Mouse (Mus musculus): ENCODE data around the gene Traf7.

The Traf7 gene

DNA sequence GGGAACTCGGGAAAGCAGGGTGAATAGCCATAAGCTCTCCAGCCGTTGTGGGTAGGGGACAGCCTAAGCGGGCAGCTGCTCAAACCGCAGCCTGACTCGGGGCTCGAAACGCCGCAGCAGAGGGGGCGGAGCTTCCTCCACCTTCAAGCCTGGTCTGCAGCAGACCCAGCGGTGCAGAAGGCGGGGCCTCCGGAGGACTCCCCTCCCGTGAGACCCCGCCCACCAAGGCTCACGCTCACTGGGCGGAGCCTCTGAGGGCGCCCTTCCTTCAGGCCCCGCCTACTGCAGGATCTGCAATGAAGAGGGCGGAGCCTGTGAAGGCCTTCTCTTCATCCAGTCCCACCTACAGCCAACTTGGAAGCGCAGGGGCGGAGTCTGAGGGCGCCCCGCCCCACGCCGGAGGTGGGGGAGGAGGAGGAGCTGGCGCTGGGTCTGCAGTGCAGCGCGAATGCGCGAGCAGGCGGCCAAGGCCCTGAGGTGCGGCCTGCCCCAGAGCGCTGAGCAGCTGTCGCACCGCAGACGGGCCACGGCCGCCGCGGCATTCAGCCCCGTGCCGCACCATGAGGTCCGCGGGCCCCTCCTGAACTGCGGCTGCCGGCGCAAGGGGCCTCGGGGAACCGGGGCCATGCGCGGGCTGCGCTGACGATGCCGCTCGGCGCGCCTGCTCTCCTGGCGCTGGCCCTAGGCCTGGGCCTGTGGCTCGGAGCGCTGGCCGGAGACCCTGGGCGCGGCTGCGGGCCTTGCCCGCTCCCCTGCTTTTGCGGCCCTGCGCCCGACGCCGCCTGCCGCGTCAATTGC lies 22.1 kb upstream of the Traf7 start, which contains the start of gene Pkd1:
TSS of gene Pkd1 (plus strand) at position 217 of the 798 bp plus-strand sequence.
- H3K36me3 ChIP-seq (ENCODE audit: insufficient read depth, low read length) = peaks cover 6% of the 10 kb centered on the region; the same call in 1 of the 2 replicates
- H3K4me1 ChIP-seq (replicated peaks; ENCODE audit: low read depth, low read length) = peaks cover 33% of the 10 kb centered on the region
- no peaks in the 10 kb centered on the region for H3K9me3 ChIP-seq (ENCODE audit: low read length)
- TF ChIP-seq CTCF (conservative IDR thresholded peaks at IDR 0.05; ENCODE audit: low read length) (no peak), NANOG (IDR thresholded peaks at IDR 0.05; ENCODE audit: borderline replicate concordance, low read length) (no peak), POU5F1 (IDR thresholded peaks at IDR 0.05; ENCODE audit: borderline replicate concordance, low read length) (no peak)
- peak within 1 kb of the TSS; percentile 95 for H3K4me3 ChIP-seq (replicated peaks; ENCODE audit: low read length)
- H3K27me3 ChIP-seq (ENCODE audit: insufficient read depth, low read length) = peaks cover 22% of the 10 kb centered on the region

DNA sequence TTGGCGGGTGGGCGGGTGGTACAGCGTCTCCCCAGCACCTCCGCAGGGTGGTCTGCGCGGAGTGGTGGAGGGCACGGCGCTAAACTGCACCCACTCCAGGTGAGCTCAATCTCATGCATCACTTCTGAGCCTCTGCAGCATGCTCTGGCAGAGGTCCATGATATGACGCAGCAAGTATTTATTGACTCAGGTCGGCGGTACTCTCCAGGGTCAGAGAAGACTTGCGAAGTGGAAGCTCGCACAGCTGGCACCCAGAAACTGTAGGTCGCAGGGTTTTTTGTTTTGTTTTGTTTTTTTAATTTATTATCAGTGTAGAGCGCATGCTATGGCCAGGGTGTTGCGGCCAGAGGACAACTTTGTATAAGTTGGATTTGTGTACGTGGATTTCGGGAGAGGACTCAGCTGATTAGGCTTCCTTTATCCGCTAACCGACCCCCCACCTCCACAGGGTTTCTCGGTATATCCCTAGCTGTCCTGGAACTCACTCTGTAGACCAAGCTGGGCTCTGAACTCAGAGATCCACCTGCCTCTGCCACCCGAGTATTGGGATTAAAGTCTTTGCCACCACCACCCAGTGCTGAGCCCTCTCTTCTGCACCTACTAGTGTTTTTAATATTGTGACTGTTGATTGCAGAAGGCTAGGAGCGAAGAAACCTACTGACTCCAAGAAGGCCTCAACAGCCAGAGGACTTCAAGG lies 21.3 kb upstream of the Traf7 start:
- H3K27me3 ChIP-seq (ENCODE audit: insufficient read depth, low read length) = peaks cover 26% of the 10 kb centered on the region
- H3K9me3 ChIP-seq (ENCODE audit: low read length) = no peaks in the 10 kb centered on the region
- TF ChIP-seq CTCF (conservative IDR thresholded peaks at IDR 0.05; ENCODE audit: low read length) (no peak), POU5F1 (IDR thresholded peaks at IDR 0.05; ENCODE audit: borderline replicate concordance, low read length) (no peak), NANOG (IDR thresholded peaks at IDR 0.05; ENCODE audit: borderline replicate concordance, low read length) (no peak)
- H3K36me3 ChIP-seq (ENCODE audit: insufficient read depth, low read length) = peaks cover 6% of the 10 kb centered on the region; the same call in 1 of the 2 replicates
- H3K4me1 ChIP-seq (replicated peaks; ENCODE audit: low read depth, low read length) = peaks cover 33% of the 10 kb centered on the region
- peak overlapping the region; percentile 79 for H3K4me3 ChIP-seq (replicated peaks; ENCODE audit: low read length)

DNA sequence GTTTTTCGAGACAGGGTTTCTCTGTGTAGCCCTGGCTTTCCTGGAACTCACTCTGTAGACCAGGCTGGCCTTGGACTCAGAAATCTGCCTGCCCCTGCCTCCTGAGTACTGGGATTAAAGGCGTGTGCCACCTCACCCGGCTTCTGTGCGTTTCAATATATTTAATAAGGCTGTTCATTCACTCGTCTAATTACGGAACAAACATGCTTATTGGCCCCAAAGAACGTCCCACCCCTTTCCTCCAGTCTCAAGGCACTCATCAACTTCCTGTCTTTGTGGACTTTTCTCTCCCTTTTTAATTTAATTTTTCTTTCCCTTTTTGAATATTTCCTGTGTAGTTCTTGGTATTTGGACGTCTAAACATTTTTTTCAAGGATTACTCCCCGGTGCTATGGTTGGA lies 20.7 kb upstream of the Traf7 start:
- TF ChIP-seq CTCF (conservative IDR thresholded peaks at IDR 0.05; ENCODE audit: low read length) = no peak
- no peak for TF ChIP-seq POU5F1 (IDR thresholded peaks at IDR 0.05; ENCODE audit: borderline replicate concordance, low read length)
- TF ChIP-seq NANOG (IDR thresholded peaks at IDR 0.05; ENCODE audit: borderline replicate concordance, low read length) = no peak
- Histone ChIP-seq H3K36me3 (ENCODE audit: insufficient read depth, low read length) (peaks cover 6% of the 10 kb centered on the region; the same call in 1 of the 2 replicates), H3K4me3 (replicated peaks; ENCODE audit: low read length) (peak overlapping the region; percentile 79), H3K4me1 (replicated peaks; ENCODE audit: low read depth, low read length) (peaks cover 33% of the 10 kb centered on the region), H3K27me3 (ENCODE audit: insufficient read depth, low read length) (peaks cover 26% of the 10 kb centered on the region), H3K9me3 (ENCODE audit: low read length) (no peaks in the 10 kb centered on the region)

DNA sequence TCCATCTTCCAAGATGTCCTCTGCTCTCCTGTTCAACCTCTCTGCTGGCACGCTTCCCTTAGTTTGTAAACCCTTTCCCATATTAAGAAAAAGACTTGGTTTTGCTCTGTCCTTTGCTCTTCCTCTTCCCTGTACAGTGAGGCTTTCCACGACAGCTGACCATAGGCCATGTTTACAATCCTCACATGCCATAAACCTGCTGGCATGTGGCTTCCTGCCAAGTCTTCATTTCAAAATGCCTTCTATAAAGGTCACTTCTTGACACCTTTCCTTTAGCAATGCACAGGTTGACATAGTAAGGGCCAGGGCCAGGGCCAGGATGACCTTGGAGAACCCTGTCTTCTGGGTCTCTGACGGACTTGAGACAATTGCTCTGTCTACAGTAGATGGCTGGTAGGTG lies 18.5 kb upstream of the Traf7 start:
- Histone ChIP-seq H3K4me3 (replicated peaks; ENCODE audit: low read length) (no peak overlapping the region), H3K36me3 (ENCODE audit: insufficient read depth, low read length) (no peaks in the 10 kb centered on the region), H3K27me3 (ENCODE audit: insufficient read depth, low read length) (peaks cover 22% of the 10 kb centered on the region), H3K9me3 (ENCODE audit: low read length) (no peaks in the 10 kb centered on the region), H3K4me1 (replicated peaks; ENCODE audit: low read depth, low read length) (peaks cover 26% of the 10 kb centered on the region)
- TF ChIP-seq POU5F1 (IDR thresholded peaks at IDR 0.05; ENCODE audit: borderline replicate concordance, low read length) = no peak
- TF ChIP-seq CTCF (conservative IDR thresholded peaks at IDR 0.05; ENCODE audit: low read length) = no peak
- no peak for TF ChIP-seq NANOG (IDR thresholded peaks at IDR 0.05; ENCODE audit: borderline replicate concordance, low read length)

DNA sequence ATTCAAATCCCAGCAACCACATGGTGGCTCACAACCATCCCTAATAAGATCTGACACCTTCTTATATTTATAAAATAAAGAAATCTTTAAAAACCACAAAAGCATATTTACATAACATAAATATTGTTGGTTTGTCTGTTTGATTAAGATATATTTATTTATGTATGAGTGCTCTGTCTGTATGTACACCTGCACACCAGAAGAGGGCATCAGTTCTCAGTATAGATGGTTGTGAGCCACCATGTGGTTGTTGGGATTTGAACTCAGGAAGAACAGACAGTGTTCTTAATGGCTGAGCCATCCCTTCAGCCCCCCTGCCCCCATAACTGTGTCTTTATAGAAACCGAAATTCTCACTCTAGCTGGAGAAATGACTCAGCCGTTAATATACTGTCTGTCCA lies 17.5 kb upstream of the Traf7 start:
- TF ChIP-seq CTCF (conservative IDR thresholded peaks at IDR 0.05; ENCODE audit: low read length) (no peak), NANOG (IDR thresholded peaks at IDR 0.05; ENCODE audit: borderline replicate concordance, low read length) (no peak), POU5F1 (IDR thresholded peaks at IDR 0.05; ENCODE audit: borderline replicate concordance, low read length) (no peak)
- Histone ChIP-seq H3K36me3 (ENCODE audit: insufficient read depth, low read length) (no peaks in the 10 kb centered on the region), H3K4me3 (replicated peaks; ENCODE audit: low read length) (no peak overlapping the region; the same call in 1 of the 2 replicates), H3K27me3 (ENCODE audit: insufficient read depth, low read length) (peaks cover 22% of the 10 kb centered on the region), H3K9me3 (ENCODE audit: low read length) (no peaks in the 10 kb centered on the region), H3K4me1 (replicated peaks; ENCODE audit: low read depth, low read length) (peaks cover 19% of the 10 kb centered on the region)

DNA sequence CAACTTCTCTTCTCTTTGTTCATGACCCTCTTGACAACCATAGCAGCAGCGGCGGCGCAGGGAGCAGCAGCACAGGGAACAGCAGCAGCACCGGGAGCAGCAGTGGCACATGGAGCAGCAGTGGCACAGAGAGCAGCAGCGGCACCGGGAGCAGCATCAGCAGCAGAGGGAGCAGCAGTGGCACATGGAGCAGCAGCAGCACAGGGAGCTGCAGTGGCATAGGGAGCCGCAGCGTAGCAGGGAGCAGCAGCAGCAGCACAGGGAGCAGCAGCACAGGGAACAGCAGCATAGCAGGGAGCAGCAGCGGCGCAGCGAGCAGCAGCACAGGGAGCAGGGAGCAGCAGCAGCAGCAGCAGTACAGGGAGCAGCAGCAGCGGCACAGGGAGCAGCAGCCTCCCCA lies 16.9 kb upstream of the Traf7 start:
- H3K27me3 ChIP-seq (ENCODE audit: insufficient read depth, low read length) = peaks cover 22% of the 10 kb centered on the region
- no peaks in the 10 kb centered on the region for H3K36me3 ChIP-seq (ENCODE audit: insufficient read depth, low read length)
- TF ChIP-seq POU5F1 (IDR thresholded peaks at IDR 0.05; ENCODE audit: borderline replicate concordance, low read length) (no peak), NANOG (IDR thresholded peaks at IDR 0.05; ENCODE audit: borderline replicate concordance, low read length) (no peak), CTCF (conservative IDR thresholded peaks at IDR 0.05; ENCODE audit: low read length) (no peak)
- peak overlapping the region; percentile 67 for H3K4me3 ChIP-seq (replicated peaks; ENCODE audit: low read length)
- peaks cover 19% of the 10 kb centered on the region for H3K4me1 ChIP-seq (replicated peaks; ENCODE audit: low read depth, low read length)
- H3K9me3 ChIP-seq (ENCODE audit: low read length) = no peaks in the 10 kb centered on the region

DNA sequence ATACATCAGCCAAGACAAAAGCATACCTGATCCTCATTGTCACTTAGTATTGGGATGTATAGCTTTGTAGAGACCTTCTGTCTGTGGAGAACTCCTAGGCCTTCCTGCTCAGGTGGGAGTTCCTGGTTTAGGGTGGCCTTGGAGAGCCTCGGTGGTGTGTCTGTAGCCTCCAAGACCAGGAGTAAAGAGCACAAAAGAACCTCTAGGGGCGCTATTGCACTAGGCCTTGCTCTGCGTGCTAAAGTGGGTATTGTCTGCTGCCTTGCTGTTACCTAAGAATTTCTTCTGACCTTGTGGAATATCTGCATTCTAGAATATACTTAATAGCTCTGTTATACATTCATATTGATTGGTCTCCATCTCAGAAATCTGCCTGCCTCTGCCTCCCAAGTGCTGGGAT lies 12.6 kb upstream of the Traf7 start:
- H3K4me1 ChIP-seq (replicated peaks; ENCODE audit: low read depth, low read length) = peaks cover 4% of the 10 kb centered on the region
- H3K27me3 ChIP-seq (ENCODE audit: insufficient read depth, low read length) = peaks cover 4% of the 10 kb centered on the region; the same call in 1 of the 2 replicates
- TF ChIP-seq POU5F1 (IDR thresholded peaks at IDR 0.05; ENCODE audit: borderline replicate concordance, low read length) = no peak
- TF ChIP-seq NANOG (IDR thresholded peaks at IDR 0.05; ENCODE audit: borderline replicate concordance, low read length) = no peak
- TF ChIP-seq CTCF (conservative IDR thresholded peaks at IDR 0.05; ENCODE audit: low read length) = no peak
- H3K9me3 ChIP-seq (ENCODE audit: low read length) = no peaks in the 10 kb centered on the region
- no peaks in the 10 kb centered on the region for H3K36me3 ChIP-seq (ENCODE audit: insufficient read depth, low read length)
- H3K4me3 ChIP-seq (replicated peaks; ENCODE audit: low read length) = no peak overlapping the region

DNA sequence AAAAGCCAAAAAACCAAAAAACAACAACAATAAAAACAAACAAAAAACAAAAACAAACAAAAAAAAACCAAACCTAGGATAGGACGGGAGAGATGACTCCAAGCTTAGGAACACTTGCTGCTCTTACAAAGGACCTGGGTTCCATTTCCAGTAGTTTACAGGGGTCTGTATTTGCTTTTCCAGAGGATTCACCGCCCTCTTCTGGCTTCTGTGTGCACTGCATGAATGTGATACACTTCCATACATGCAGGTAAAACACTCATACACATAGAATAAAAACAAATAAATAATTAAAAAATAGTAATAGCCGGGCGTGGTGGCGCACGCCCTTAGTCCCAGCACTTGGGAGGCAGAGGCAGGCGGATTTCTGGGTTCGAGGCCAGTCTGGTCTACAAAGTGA lies 11.2 kb upstream of the Traf7 start:
- H3K9me3 ChIP-seq (ENCODE audit: low read length) = no peaks in the 10 kb centered on the region

More for the DNA sequence above, 11.2 kb upstream of the Traf7 start:
- TF ChIP-seq CTCF (conservative IDR thresholded peaks at IDR 0.05; ENCODE audit: low read length) = peak; percentile 66
- no peak for TF ChIP-seq NANOG (IDR thresholded peaks at IDR 0.05; ENCODE audit: borderline replicate concordance, low read length)
- Histone ChIP-seq H3K4me3 (replicated peaks; ENCODE audit: low read length) (no peak overlapping the region), H3K4me1 (replicated peaks; ENCODE audit: low read depth, low read length) (peaks cover 4% of the 10 kb centered on the region), H3K27me3 (ENCODE audit: insufficient read depth, low read length) (no peaks in the 10 kb centered on the region; the same call in 1 of the 2 replicates), H3K36me3 (ENCODE audit: insufficient read depth, low read length) (no peaks in the 10 kb centered on the region)

All from E14TG2a.4 (cell line).